Mouse (Mus musculus) lung, postnatal 0 days (tissue): Measurements from ENCODE around the gene Prss12.

ENCODE experiments used
- CTCF ChIP-seq: IDR thresholded peaks from 2 replicates; pipeline ENCODE4 v1.5.1; 2016; ENCODE audit warnings: antibody characterized with exemption, mild to moderate bottlenecking
- EP300 ChIP-seq: IDR thresholded peaks from 2 replicates; pipeline ENCODE4 v1.6.1; 2016; ENCODE audit warnings: antibody characterized with exemption, mild to moderate bottlenecking, control low read depth

DNA sequence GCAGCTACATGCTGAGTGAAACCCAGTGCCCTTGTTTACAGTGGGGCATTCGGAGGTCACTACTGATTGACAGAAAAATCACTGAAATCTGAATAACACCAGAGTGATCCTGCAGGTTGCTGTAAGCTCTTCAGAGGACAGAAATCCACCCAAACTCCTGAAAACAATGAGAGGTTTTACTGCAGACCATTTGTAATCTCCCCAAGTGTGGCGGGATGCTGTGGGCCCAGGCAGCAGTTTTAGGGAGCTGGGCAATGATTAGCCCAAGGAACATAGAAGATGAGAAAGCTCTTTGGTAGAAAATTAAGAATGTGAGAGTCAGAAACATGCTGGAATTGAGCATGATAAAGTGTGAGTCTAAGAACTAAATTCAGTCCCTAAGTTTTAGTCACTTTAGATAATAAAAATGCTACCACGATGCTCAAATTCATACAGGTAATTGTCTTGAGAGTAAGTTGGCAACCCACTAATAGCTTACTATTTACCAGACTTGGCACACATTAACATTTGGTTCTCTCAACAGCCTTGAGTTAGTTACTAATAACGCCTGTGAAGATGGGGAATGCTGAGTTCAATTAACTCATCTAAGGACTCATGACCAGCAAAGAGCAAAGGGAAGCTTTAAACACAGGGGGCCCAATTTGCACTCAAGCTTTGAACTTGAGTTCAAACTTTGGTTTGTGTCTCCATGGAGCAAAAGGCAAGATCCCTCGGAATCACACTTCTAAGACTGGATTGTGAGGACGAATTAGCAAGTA, 34.7 kb upstream of the Prss12 start:
- TF ChIP-seq CTCF (no peak), EP300 (no peak)
